Mouse (Mus musculus) forebrain, embryonic 15.5 days (tissue): ENCODE measurements at regions not wholly inside any gene's neighbourhood (a gene's known extent, or its start where the extent isn't known, plus 50 kb on each side); places are given as distances from the start of the nearest gene placed in this dataset.

Experiments used
- ATAC-seq: fragments of 200-750 bp; cut with Nextera tagmentation; replicated peaks from 2 replicates; pipeline ENCODE4 v1.8.0; 2017; ENCODE audit warnings: mild to moderate bottlenecking, moderate TSS enrichment, moderate library complexity
- H3K27ac ChIP-seq: fragments of 300-500 bp; sonication (generic); replicated peaks from 2 replicates; pipeline ENCODE4 v1.5.1; 2015; ENCODE audit warnings: mild to moderate bottlenecking, inconsistent platforms
- H3K27me3 ChIP-seq: fragments of 300-500 bp; sonication (generic); 2 replicates; pipeline ENCODE4 v1.6.1; 2015; ENCODE audit warnings: inconsistent platforms
- H3K36me3 ChIP-seq: fragments of 300-500 bp; sonication (generic); 2 replicates; pipeline ENCODE4 v1.6.1; 2015; ENCODE audit warnings: mild to moderate bottlenecking, inconsistent platforms
- H3K4me1 ChIP-seq: fragments of 300-500 bp; sonication (generic); 2 replicates; pipeline ENCODE4 v1.6.1; 2015; ENCODE audit warnings: inconsistent platforms
- H3K4me2 ChIP-seq: fragments of 300-500 bp; sonication (generic); replicated peaks from 2 replicates; pipeline ENCODE4 v1.6.1; 2015; ENCODE audit warnings: mild to moderate bottlenecking, inconsistent platforms
- H3K4me3 ChIP-seq: fragments of 300-500 bp; sonication (generic); 2 replicates; pipeline ENCODE4 v1.5.1; 2015; ENCODE audit warnings: mild to moderate bottlenecking, inconsistent platforms
- H3K9ac ChIP-seq: fragments of 300-500 bp; sonication (generic); replicated peaks from 2 replicates; pipeline ENCODE4 v1.6.1; 2015; ENCODE audit warnings: mild to moderate bottlenecking, inconsistent platforms
- H3K9me3 ChIP-seq: fragments of 300-500 bp; sonication (generic); 2 replicates; pipeline ENCODE4 v1.6.1; 2016; ENCODE audit warnings: inconsistent platforms
- WGBS: fragments of 180-500 bp; shearing (Covaris S2); methylation state at CpG from one replicate; pipeline ENCODE4 v1.1.7; 2015; ENCODE audit warnings: mixed read lengths; 5-methylcytosine and 5-hydroxymethylcytosine counted together

- no peaks in the 10 kb centered on the region for H3K4me1 ChIP-seq
- H3K27ac ChIP-seq, result no peak overlapping the region
- H3K4me3 ChIP-seq, result no peak overlapping the region
- no peaks in the 10 kb centered on the region for H3K9me3 ChIP-seq
- H3K9ac ChIP-seq, result no peak overlapping the region
- H3K27me3 ChIP-seq, result no peaks in the 10 kb centered on the region
- no peak overlapping the region for H3K4me2 ChIP-seq
- no peak for ATAC-seq
- H3K36me3 ChIP-seq, result no peaks in the 10 kb centered on the region
These were observed 203.2 kb upstream of the Ell2 start for GRCm38 (mm10) chr13:75503394-75503793.

GRCm38 (mm10) chr13:75514315-75515020 is 192.1 kb upstream of the Ell2 start:
- Histone ChIP-seq H3K27me3 (no peaks in the 10 kb centered on the region), H3K4me1 (no peaks in the 10 kb centered on the region), H3K9me3 (no peaks in the 10 kb centered on the region), H3K27ac (no peak overlapping the region), H3K4me3 (no peak overlapping the region), H3K4me2 (no peak overlapping the region), H3K36me3 (no peaks in the 10 kb centered on the region), H3K9ac (no peak overlapping the region)
- WGBS, result 52% methylated on average over 1 of the region's 1 CpGs
- no peak for ATAC-seq

- no peaks in the 10 kb centered on the region for H3K36me3 ChIP-seq
- H3K9ac ChIP-seq, result no peak overlapping the region
- no peaks in the 10 kb centered on the region for H3K9me3 ChIP-seq
- no peak overlapping the region for H3K4me3 ChIP-seq
- no peaks in the 10 kb centered on the region for H3K4me1 ChIP-seq
- H3K27me3 ChIP-seq, result no peaks in the 10 kb centered on the region
- H3K4me2 ChIP-seq, result no peak overlapping the region
- no peak overlapping the region for H3K27ac ChIP-seq
- WGBS, result 84% methylated on average over 4 of the region's 4 CpGs
- peak; percentile 38; the same call in 1 of the 2 replicates for ATAC-seq
These were observed 183.0 kb upstream of the Ell2 start for GRCm38 (mm10) chr13:75523293-75524278.

- WGBS, result 94% methylated on average over 4 of the region's 4 CpGs
- H3K9ac ChIP-seq, result no peak overlapping the region
These were observed 182.1 kb upstream of the Ell2 start for GRCm38 (mm10) chr13:75524481-75524880.

GRCm38 (mm10) chr13:75531566-75531965 is 175.0 kb upstream of the Ell2 start:
- H3K9ac ChIP-seq, result no peak overlapping the region
- H3K4me3 ChIP-seq, result no peak overlapping the region
- H3K9me3 ChIP-seq, result no peaks in the 10 kb centered on the region
- no peak overlapping the region for H3K27ac ChIP-seq
- H3K4me2 ChIP-seq, result no peak overlapping the region
- no peaks in the 10 kb centered on the region for H3K4me1 ChIP-seq
- 88% methylated on average over 1 of the region's 1 CpGs for WGBS
- H3K27me3 ChIP-seq, result no peaks in the 10 kb centered on the region
- no peak for ATAC-seq
- H3K36me3 ChIP-seq, result no peaks in the 10 kb centered on the region

More at GRCm38 (mm10) chr13:75524481-75524880, 182.1 kb upstream of the Ell2 start:
- H3K36me3 ChIP-seq, result no peaks in the 10 kb centered on the region
- H3K4me1 ChIP-seq, result no peaks in the 10 kb centered on the region
- no peak overlapping the region for H3K4me3 ChIP-seq
- H3K27me3 ChIP-seq, result no peaks in the 10 kb centered on the region
- H3K4me2 ChIP-seq, result no peak overlapping the region
- H3K27ac ChIP-seq, result no peak overlapping the region
- H3K9me3 ChIP-seq, result no peaks in the 10 kb centered on the region
- ATAC-seq, result no peak

- Histone ChIP-seq H3K9me3 (no peaks in the 10 kb centered on the region), H3K4me2 (no peak overlapping the region), H3K9ac (no peak overlapping the region), H3K27me3 (no peaks in the 10 kb centered on the region), H3K4me3 (no peak overlapping the region), H3K36me3 (no peaks in the 10 kb centered on the region), H3K4me1 (no peaks in the 10 kb centered on the region), H3K27ac (no peak overlapping the region)
- no peak for ATAC-seq
- WGBS, result 38% methylated on average over 2 of the region's 2 CpGs
These were observed 165.1 kb upstream of the Ell2 start for GRCm38 (mm10) chr13:75541446-75541845.

GRCm38 (mm10) chr13:75542253-75542945 is 164.2 kb upstream of the Ell2 start:
- Histone ChIP-seq H3K4me2 (no peak overlapping the region), H3K27ac (no peak overlapping the region), H3K4me1 (no peaks in the 10 kb centered on the region), H3K36me3 (no peaks in the 10 kb centered on the region), H3K9ac (no peak overlapping the region), H3K4me3 (no peak overlapping the region), H3K9me3 (no peaks in the 10 kb centered on the region), H3K27me3 (no peaks in the 10 kb centered on the region)
- WGBS, result 84% methylated on average over 2 of the region's 2 CpGs
- ATAC-seq, result no peak

GRCm38 (mm10) chr13:75542946-75543327 is 163.6 kb upstream of the Ell2 start:
- no peaks in the 10 kb centered on the region for H3K4me1 ChIP-seq
- no peaks in the 10 kb centered on the region for H3K36me3 ChIP-seq
- no peak overlapping the region for H3K9ac ChIP-seq
- no peak for ATAC-seq
- no peak overlapping the region for H3K27ac ChIP-seq
- H3K9me3 ChIP-seq, result no peaks in the 10 kb centered on the region
- no peak overlapping the region for H3K4me3 ChIP-seq
- H3K27me3 ChIP-seq, result no peaks in the 10 kb centered on the region
- H3K4me2 ChIP-seq, result no peak overlapping the region

- no peaks in the 10 kb centered on the region for H3K9me3 ChIP-seq
- H3K9ac ChIP-seq, result no peak overlapping the region
- H3K27ac ChIP-seq, result no peak overlapping the region
- 85% methylated on average over 3 of the region's 3 CpGs for WGBS
- no peaks in the 10 kb centered on the region for H3K4me1 ChIP-seq
- no peak for ATAC-seq
- no peaks in the 10 kb centered on the region for H3K36me3 ChIP-seq
- no peaks in the 10 kb centered on the region for H3K27me3 ChIP-seq
- H3K4me2 ChIP-seq, result no peak overlapping the region
- no peak overlapping the region for H3K4me3 ChIP-seq
These were observed 163.0 kb upstream of the Ell2 start for GRCm38 (mm10) chr13:75543595-75543994.

GRCm38 (mm10) chr13:75544728-75545127 is 161.8 kb upstream of the Ell2 start:
- Histone ChIP-seq H3K27ac (no peak overlapping the region), H3K9ac (no peak overlapping the region), H3K27me3 (no peaks in the 10 kb centered on the region), H3K4me3 (no peak overlapping the region), H3K4me1 (no peaks in the 10 kb centered on the region), H3K9me3 (no peaks in the 10 kb centered on the region), H3K4me2 (no peak overlapping the region), H3K36me3 (no peaks in the 10 kb centered on the region)
- ATAC-seq, result no peak

GRCm38 (mm10) chr13:75547791-75548190 is 158.8 kb upstream of the Ell2 start:
- Histone ChIP-seq H3K4me2 (no peak overlapping the region), H3K9ac (no peak overlapping the region), H3K36me3 (no peaks in the 10 kb centered on the region), H3K9me3 (no peaks in the 10 kb centered on the region), H3K4me1 (no peaks in the 10 kb centered on the region), H3K27ac (no peak overlapping the region), H3K4me3 (no peak overlapping the region), H3K27me3 (no peaks in the 10 kb centered on the region)
- WGBS, result 24% methylated on average over 3 of the region's 3 CpGs
- no peak for ATAC-seq

GRCm38 (mm10) chr13:75578971-75579370 is 127.6 kb upstream of the Ell2 start:
- no peaks in the 10 kb centered on the region for H3K36me3 ChIP-seq
- H3K9ac ChIP-seq, result no peak overlapping the region
- no peak overlapping the region for H3K27ac ChIP-seq
- ATAC-seq, result no peak
- WGBS, result 88% methylated on average over 1 of the region's 1 CpGs
- H3K4me1 ChIP-seq, result no peaks in the 10 kb centered on the region
- H3K27me3 ChIP-seq, result no peaks in the 10 kb centered on the region
- H3K4me3 ChIP-seq, result no peak overlapping the region
- H3K4me2 ChIP-seq, result no peak overlapping the region
- no peaks in the 10 kb centered on the region for H3K9me3 ChIP-seq
